Mouse (Mus musculus) heart, postnatal 0 days (tissue): ENCODE measurements around the gene Cd302.

Experiments used
- CTCF ChIP-seq: IDR thresholded peaks from 2 replicates; pipeline ENCODE4 v1.5.1; 2016; ENCODE audit warnings: antibody characterized with exemption, control low read depth, low read depth
- EP300 ChIP-seq: IDR thresholded peaks from 2 replicates; pipeline ENCODE4 v1.6.1; 2016; ENCODE audit warnings: antibody characterized with exemption, low read depth

- TF ChIP-seq EP300 (no peak), CTCF (no peak)
These were observed 43.3 kb upstream of the Cd302 start for GRCm38 (mm10) chr2:60327581-60327980.
